Mouse (Mus musculus): ENCODE data around the gene Gsx2.

Gsx2 gene

DNA sequence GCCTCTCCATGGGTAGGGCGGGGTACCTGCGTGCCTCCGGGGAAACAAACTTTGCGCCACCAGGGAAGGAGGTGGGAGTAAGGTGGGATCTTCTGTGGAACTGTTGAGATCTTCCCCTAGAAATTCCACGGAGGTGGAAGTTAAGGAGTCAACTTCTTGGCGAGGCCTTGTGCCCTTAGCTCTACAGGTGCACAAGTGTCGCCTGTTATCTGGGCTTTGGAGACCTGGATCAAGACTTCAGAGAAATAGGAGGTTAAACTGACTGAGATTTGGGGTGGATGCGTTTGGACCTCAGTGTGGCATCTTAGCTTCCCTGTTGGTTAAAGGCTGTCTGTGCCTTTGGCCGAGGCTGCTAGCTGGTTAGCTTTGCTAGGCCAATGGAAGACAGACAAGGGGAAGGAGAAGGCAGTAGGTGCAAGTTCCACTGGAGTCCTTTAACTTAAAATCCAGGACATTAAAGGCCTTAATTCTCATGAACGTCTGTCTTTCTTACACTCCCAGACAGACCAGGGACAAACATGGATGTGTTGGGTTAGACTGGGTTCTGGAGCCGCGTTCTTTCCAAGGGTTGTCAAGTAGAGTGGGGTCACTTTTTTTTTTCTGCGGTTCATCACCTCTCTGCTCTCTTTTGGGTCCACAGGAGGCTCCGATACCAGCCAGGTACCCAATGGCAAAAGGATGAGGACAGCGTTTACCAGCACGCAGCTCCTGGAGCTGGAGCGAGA, 1.1 kb downstream of the Gsx2 start:
- DNase-seq (ENCODE audit: extremely low read depth, low read depth): no peak

DNA sequence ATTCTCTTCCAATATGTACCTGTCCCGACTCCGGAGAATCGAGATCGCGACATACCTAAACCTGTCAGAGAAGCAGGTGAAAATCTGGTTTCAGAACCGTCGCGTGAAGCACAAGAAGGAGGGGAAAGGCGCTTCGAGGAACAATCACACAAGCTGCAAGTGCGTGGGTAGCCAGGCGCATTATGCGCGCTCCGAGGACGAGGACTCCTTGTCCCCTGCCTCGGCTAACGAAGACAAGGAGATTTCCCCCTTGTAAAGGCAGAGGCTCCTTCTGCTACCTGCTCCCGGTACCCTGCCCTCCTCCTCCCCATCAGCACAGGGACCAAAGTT, 1.6 kb downstream of the Gsx2 start:
- no peak for DNase-seq (ENCODE audit: extremely low read depth, low read depth)

DNA sequence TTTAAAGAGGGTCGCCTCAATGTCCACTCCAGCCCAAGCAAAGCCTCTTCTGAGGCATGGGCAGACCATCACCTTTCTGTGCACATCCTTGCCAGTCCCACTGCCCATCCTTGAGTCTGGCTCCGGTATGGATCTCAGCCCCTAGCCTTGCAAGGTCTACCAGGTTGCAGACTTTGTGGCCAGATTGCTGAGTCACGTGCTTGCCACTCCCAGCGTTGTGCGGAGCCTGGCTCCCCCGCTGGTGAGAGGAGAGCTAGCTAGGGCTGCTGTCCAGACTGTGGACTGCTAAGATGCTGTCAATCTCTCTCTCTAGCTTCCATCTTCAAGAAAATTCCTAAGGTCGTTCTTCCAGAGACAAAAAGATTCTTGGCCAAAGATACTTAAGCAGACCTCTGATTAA, 4.2 kb downstream of the Gsx2 start:
- no peak for DNase-seq (ENCODE audit: extremely low read depth, low read depth)

DNA sequence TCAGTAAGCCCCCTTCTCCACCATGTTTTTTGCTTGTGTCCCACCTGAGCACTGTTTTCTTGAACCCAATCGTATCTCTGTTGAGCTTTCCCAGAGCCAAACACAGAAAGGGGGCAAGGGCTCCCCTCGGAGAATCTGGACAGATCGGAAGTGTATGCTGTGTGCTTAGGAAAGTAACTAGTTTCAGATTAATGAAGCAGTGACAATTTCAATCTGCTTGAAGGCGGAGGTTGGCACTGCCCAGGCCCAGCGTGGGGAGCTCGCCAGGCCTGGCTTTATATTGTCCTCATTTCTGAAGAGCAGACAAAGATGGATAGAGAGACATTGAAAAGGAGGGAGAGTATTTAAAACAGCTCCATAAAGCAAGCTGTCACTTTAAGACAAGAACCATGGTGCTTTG, 7.0 kb downstream of the Gsx2 start:
- no peak for DNase-seq (ENCODE audit: extremely low read depth, low read depth)

DNA sequence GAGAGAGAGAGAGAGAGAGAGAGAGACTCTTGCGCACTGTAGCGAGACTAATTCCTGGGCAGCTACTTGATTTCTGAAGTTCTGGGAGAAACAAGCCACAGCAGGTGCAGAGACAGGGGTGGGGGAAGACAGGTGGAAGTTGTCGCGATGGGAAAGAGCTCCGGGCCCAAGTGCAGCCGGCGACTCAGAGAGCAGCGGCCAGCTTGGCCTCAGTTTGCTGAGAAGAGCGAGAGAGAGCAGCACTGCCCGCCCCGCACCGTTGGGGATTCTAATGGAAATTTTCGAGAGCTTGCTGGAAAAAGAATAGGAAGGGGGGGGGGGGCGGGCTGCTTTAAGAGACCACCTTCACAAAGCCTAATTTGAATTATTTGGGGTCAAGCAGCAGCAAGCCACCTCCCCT, 7.7 kb downstream of the Gsx2 start:
- no peak for DNase-seq (ENCODE audit: extremely low read depth, low read depth)

DNA sequence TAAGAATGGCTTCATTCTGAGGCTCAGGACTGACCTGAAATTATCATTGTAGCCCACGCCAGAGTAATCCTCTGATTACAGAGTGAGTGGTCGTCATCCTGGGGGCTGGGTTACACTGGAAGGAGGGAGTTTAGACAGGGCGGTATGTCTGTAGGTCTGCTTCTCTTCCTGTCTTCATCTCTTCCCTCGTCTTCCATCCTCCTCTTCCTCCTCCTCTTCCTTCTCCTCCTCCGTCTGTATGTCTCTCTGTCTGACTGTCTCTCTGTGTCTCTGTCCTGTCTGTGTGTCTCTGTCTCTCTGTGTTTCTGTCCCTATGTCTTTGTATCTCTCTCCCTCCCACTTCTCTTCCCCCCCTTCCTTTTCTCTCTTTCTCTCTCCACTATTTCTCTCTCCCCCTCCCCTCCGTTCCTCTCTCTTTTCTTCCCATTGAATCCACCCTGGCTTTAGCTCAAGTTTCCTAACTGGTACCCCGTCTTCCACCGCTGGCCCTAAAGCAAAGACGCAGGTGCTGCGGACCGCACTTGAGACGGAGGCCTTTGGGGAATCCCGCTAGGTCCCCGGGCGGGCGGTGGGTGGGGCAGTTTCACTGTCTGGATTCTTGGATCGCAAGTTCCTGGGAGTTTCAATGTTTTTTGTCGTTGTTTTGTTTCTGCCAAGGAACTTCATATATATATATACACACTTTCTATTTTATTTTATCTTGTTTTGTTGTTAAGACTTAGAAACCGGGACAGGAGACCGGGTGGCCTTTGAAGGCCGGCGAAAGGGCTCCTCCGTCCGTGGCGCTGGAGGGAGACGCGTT, 8.4 kb downstream of the Gsx2 start:
- DNase-seq (ENCODE audit: extremely low read depth, low read depth): no peak

DNA sequence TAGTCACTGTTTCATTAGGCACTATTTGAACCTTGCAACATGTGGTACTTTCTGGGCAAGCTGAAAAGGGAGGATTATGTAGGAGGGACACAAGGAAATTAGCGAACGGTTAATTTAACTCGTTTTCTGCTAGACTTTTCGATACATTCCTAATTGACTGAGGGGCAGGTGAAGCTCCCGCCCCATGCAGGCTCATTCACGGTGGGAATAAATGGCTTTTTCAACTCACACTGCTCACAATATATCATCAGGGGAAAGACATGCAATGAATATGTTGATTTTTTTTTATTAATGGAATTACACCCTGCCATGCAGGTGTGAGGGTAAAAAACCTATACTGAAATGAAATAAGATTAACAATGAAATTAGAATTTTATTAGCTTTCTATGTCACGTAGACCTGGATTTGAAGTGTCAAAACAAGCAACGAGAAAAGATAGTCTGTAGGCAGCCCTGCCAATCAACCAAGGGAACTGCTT, 9.0 kb downstream of the Gsx2 start:
- no peak for DNase-seq (ENCODE audit: extremely low read depth, low read depth)

DNA sequence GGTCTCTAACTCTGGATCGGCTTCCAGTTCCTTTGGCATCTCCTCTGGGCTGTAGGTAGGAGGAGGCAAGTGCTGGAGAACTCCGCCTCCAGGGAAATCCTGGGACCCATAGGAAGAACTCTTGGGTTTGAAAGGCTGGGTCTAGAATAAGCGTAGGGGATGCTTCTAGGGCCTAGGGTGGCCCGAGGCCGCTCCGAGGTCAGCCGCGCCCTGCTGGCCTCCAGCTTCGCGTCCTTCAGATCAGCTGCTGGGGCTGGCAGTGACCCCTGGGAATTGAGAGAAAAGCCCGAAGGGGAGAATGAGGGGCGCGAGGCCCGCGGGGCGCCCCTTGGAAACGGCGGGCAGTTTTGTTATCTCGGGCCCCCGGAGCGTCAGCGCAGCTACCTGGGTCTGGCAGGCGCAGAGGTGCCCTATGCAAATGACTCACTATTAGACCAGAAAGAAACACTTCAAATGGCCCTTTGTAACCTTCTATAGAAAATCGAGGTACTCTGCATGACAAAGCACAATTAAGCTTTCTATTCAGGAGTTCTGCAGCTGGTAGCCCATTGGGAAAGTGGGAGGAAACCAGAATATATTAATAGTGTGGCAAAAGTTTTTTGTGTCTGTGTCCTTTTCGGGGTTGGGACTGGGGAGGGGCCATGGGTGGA, 9.6 kb downstream of the Gsx2 start:
- no peak for DNase-seq (ENCODE audit: extremely low read depth, low read depth)

DNA sequence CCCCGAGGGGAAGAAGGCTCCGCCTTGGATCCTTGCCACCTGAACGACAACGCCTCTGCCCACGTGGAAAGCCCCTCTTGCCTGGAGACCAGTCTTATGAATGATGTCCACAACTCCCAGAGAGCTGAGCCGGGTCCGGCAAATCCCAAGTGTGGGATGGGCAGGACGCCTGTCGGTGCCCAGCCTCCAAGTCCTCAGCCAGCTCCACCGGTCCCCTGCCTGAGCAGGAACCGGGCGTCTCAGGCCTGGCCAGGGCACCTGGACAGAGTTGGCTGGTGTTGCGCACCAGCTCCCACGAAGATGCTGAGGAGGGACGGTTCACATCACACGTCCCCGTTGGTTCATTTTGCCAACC, 10.1 kb downstream of the Gsx2 start:
- DNase-seq (ENCODE audit: extremely low read depth, low read depth): no peak

DNA sequence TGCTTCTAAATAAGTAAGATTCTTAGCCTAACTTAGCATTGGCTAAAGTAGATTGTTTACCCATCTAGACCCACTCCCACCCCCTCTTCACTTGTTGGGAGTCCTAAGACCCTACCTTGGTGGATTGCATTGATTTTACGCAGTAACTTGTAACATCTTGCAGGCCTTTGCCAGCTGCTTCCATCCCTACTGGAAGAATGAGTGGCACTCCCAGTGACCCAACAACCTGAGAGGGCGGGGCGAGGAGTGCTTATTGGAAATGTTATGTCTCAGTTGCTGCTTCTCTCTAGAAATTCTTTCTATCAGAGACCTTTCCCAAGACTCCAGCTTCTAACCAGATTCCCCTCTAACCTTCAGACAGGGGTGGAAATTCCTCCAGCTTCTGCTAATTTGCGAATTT, 10.5 kb downstream of the Gsx2 start:
- no peak for DNase-seq (ENCODE audit: extremely low read depth, low read depth)

DNA sequence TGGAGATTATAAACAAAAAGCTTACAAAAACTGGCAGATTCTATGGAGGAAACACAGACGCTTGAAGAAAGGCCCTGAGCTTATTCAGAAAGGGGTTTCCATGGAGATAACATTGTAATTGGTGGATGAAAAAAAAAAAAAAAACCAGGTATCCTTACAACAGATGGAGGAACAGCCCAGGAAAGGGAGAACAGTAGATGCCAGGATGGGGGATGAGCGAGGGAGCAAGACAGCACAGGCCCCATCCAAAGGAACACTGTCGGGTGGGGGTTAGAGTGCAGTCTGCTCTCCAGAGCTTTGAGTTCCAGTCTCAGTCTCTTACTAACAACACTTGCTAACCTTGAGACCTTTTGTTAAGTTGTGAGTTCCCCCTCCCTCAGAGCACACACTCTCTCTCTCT, 31.1 kb downstream of the Gsx2 start:
- DNase-seq (ENCODE audit: extremely low read depth, low read depth): no peak

DNA sequence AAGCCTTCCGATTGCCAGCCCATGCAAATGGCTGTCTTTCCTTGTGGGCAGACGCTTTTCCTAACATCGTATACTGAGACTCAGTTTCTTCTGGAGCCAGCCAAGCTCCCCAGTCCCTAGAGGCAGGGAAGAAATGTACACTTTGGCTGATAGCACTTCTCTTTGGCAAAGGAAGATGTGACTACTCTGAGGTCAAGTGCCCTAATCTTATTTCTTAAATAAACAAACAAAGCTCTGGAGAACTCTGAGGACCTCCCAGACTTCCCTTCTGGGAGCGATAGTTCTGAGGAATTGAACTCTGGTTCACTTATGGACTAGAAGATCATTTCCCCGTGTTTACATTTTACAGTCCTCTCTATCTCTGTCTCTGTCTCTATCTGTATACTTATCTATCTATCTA, 34.0 kb downstream of the Gsx2 start:
- DNase-seq (ENCODE audit: extremely low read depth, low read depth): no peak

DNA sequence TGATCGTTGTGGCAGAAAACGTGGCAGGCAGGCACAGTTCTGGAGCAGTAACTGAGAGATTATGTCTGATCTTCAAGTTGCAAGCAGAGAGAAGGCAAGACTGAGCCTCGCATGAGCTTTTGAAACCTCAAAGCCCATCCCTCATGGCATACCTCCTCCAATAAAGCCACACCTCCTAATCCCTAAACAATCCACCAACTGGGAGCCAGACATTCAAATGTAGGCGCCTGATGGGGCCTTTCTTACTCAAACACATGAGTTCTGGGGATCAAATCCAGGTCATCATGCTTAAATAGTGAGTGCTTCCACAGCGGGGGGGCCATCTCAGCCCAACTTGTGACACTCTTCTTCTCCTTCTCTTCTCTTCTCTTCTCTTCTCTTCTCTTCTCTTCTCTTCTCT, 36.4 kb downstream of the Gsx2 start:
- DNase-seq (ENCODE audit: extremely low read depth, low read depth): no peak

DNA sequence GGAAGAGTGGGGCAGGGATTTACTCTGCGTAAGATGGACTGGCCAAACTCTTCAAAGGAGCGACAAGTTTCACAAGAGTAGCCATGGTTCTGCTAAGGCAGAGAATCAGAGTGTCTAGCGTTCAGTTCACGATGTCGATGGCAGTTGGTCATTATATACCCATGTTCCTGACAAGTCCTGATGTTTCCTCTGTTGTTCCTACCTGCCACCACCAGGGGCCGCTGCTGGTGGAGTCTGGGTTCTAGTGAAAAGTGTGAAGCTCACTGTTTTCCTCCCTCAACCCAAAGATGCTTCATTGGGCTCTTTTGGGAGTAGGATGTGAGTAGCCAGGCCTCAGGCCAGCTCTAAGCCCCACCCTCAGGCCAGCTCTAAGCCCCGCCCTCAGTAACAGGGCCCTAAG, 43.4 kb downstream of the Gsx2 start:
- no peak for DNase-seq (ENCODE audit: extremely low read depth, low read depth)

DNA sequence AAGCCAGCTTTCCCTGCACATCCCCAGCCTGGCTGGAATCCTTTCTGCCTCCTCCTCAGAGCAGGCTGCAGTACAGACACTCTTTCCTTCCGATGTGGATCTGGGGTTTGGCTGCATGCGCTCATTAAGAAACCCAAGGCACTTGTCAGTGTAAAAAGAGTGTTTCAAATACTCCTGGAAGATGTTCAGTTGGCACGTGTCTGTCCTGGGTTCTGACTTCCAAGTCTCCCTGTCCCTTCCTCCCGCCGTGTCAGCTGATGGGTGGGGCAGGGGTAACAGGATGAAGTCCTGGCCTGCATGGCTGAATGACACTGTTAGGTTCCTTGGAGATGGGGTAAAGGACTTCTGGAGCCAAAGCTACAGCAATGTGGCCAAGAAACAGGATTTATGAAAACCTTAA, 46.2 kb downstream of the Gsx2 start:
- no peak for DNase-seq (ENCODE audit: extremely low read depth, low read depth)

Data from MEL-GATA-1-ER (cell line).